Mouse (Mus musculus) erythroblast, embryonic 14.5 days (primary cell): ENCODE measurements around the gene Cyp3a13.

Experiments
- GATA1 ChIP-seq: IDR thresholded peaks from 2 replicates; pipeline ENCODE4 v1.6.1; 2012; ENCODE audit warnings: low read length, inconsistent platforms, mixed read lengths
- TAL1 ChIP-seq: IDR thresholded peaks from 3 replicates; pipeline ENCODE4 v1.6.1; 2012; ENCODE audit warnings: low read length, inconsistent platforms, mixed read lengths

DNA sequence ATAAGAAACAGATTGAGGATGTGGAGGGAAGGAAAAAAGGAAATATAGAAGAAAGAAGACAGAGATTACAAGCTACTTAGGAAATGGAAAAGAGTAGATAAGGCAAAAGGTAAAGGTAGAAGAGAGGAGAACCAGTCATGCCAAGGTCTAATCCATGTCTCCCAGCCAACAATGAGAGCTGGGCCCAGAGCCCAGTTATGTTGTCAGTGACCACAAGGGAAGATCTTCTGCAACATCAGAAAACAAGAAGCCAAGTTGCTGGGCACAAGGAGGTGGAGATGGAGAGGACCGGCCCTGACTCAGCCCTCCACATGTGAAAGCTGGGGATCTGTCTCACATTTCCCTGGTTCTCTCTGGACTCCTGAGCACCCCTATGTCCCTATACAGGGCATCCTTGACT, 33.8 kb downstream of the Cyp3a13 start:
- TF ChIP-seq GATA1 (no peak), TAL1 (no peak)
